9 mouse cellular contexts compared by ENCODE assay signal in genomic region chr7:126700063-126701015, GRCm38 (mm10). TPM values are rescaled to one million over a fixed set of nuclear protein-coding genes. Genes with fewer than 3 reads are reported as not detected.
DNase-seq lines count a peak whose midpoint lies in the region; ATAC-seq and TF ChIP-seq lines count a peak whose summit lies in the region.
"Had no signal": no experiment of that assay in that cellular context is flagged by ENCODE, and none has a peak within 500 bp of the region (broad histone marks: within the 10 kb centered on the region; RNA-seq: fewer than 3 reads in every experiment).

No protein-coding gene starts in this region.

- no peak for TF ChIP-seq POLR2A in thymus, adult 2 months (IDR thresholded peaks at IDR 0.05; ENCODE audit: control insufficient read depth, extremely low read depth, insufficient read depth, low read length, poor library complexity)
- no peak for TF ChIP-seq POLR2A in small intestine, adult 2 months (IDR thresholded peaks at IDR 0.05; ENCODE audit: low read depth, low read length)

- H3K9ac ChIP-seq in hindbrain, embryonic 12.5 days = 0 out of 2 replicates have a peak overlapping the region, but pooled peaks have one; percentile 3
- H3K9ac ChIP-seq in hindbrain, embryonic 11.5 days (ENCODE audit: low read depth, low read length) = no peak overlapping the region
- H3K9ac ChIP-seq in embryonic facial prominence, embryonic 14.5 days (ENCODE audit: low read depth, low read length) = 0 out of 2 replicates have a peak overlapping the region, but pooled peaks have one; percentile 15
- H3K9ac ChIP-seq: intestine, embryonic 15.5 days had no signal

- peaks cover 10% of the 10 kb centered on the region for H3K27me3 ChIP-seq in hindbrain, embryonic 12.5 days
- H3K27me3 ChIP-seq in hindbrain, embryonic 11.5 days (ENCODE audit: control insufficient read depth, insufficient read depth, low read length) = no peaks in the 10 kb centered on the region
- H3K27me3 ChIP-seq in thymus, adult 2 months (ENCODE audit: control insufficient read depth, insufficient read depth, low read length) = no peaks in the 10 kb centered on the region
- peaks cover 14% of the 10 kb centered on the region; the same call in 1 of the 2 replicates for H3K27me3 ChIP-seq in embryonic facial prominence, embryonic 14.5 days (replicated peaks; ENCODE audit: control insufficient read depth, insufficient read depth, low read length)
- H3K27me3 ChIP-seq in small intestine, adult 2 months (ENCODE audit: control insufficient read depth, insufficient read depth, low read length) = no peaks in the 10 kb centered on the region

- 85% methylated on average over 25 of the region's 25 CpGs for WGBS in hindbrain, embryonic 12.5 days
- 85% methylated on average over 25 of the region's 25 CpGs for WGBS in hindbrain, embryonic 11.5 days
- 92% methylated on average over 25 of the region's 25 CpGs for WGBS in thymus, adult 2 months
- WGBS in embryonic facial prominence, embryonic 14.5 days = 80% methylated on average over 24 of the region's 25 CpGs
- 84% methylated on average over 25 of the region's 25 CpGs for WGBS in small intestine, adult 2 months

- intact Hi-C loops in left cerebral cortex, postnatal 14 days (cut with DNase I) = loop anchor here (5.0 kb wide), 2 partner anchors 62 to 77 kb away; partner anchors contain the start of gene Ypel3

- no peak for TF ChIP-seq CTCF in thymus, adult 2 months (IDR thresholded peaks at IDR 0.05; ENCODE audit: borderline replicate concordance, control insufficient read depth, extremely low read depth, insufficient read depth, low read length, poor library complexity)
- no peak for TF ChIP-seq CTCF in small intestine, adult 2 months (IDR thresholded peaks at IDR 0.05; ENCODE audit: extremely low read depth, insufficient read length, insufficient replicate concordance, low read depth, low read length)

- no peak overlapping the region; the same call in 1 of the 2 replicates for H3K4me3 ChIP-seq in hindbrain, embryonic 12.5 days
- H3K4me3 ChIP-seq in hindbrain, embryonic 11.5 days (ENCODE audit: low read depth, low read length) = no peak overlapping the region
- peak overlapping the region; percentile 88 for H3K4me3 ChIP-seq in thymus, adult 2 months (ENCODE audit: control insufficient read depth, insufficient read depth, low read length)
- H3K4me3 ChIP-seq in embryonic facial prominence, embryonic 14.5 days (ENCODE audit: low read depth, low read length) = no peak overlapping the region
- H3K4me3 ChIP-seq in small intestine, adult 2 months (ENCODE audit: low read depth, low read length) = 0 out of 2 replicates have a peak overlapping the region, but pooled peaks have one; percentile 2

- H3K4me1 ChIP-seq in hindbrain, embryonic 12.5 days = peaks cover 48% of the 10 kb centered on the region
- peaks cover 17% of the 10 kb centered on the region for H3K4me1 ChIP-seq in hindbrain, embryonic 11.5 days (replicated peaks; ENCODE audit: control insufficient read depth, insufficient read depth, low read length)
- H3K4me1 ChIP-seq in thymus, adult 2 months (replicated peaks; ENCODE audit: control insufficient read depth, insufficient read depth, low read length) = peaks cover 40% of the 10 kb centered on the region
- H3K4me1 ChIP-seq in embryonic facial prominence, embryonic 14.5 days (ENCODE audit: control insufficient read depth, insufficient read depth, low read length) = peaks cover 18% of the 10 kb centered on the region
- H3K4me1 ChIP-seq in small intestine, adult 2 months (ENCODE audit: control insufficient read depth, insufficient read depth, insufficient read length, low read length) = peaks cover 10% of the 10 kb centered on the region

- no peak for DNase-seq in hindbrain, embryonic 11.5 days (ENCODE audit: low spot score)
- no peak for DNase-seq in thymus, adult 2 months
- DNase-seq in thymus, postnatal 0 days (ENCODE audit: low spot score) = no peak
- no peak for DNase-seq in embryonic facial prominence, embryonic 14.5 days (ENCODE audit: low spot score)
- DNase-seq in right cerebral cortex, adult 2 months (ENCODE audit: low spot score in 2 of 2) = no peak
- no peak for DNase-seq in left cerebral cortex, postnatal 14 days (ENCODE audit: low spot score in 2 of 2)

- ATAC-seq in hindbrain, embryonic 12.5 days (ENCODE audit: low FRiP score) = no peak
- ATAC-seq in hindbrain, embryonic 11.5 days (ENCODE audit: low FRiP score) = no peak
- no peak for ATAC-seq in embryonic facial prominence, embryonic 14.5 days (ENCODE audit: low read depth)

- no peak overlapping the region; the same call in 1 of the 2 replicates for H3K4me2 ChIP-seq in hindbrain, embryonic 12.5 days (replicated peaks)
- H3K4me2 ChIP-seq in hindbrain, embryonic 11.5 days (replicated peaks; ENCODE audit: low read depth, low read length) = no peak overlapping the region
- no peak overlapping the region for H3K4me2 ChIP-seq in embryonic facial prominence, embryonic 14.5 days (ENCODE audit: low read depth, low read length)

- H3K9me3 ChIP-seq in hindbrain, embryonic 12.5 days (replicated peaks) = no peaks in the 10 kb centered on the region
- no peaks in the 10 kb centered on the region for H3K9me3 ChIP-seq in hindbrain, embryonic 11.5 days (ENCODE audit: control insufficient read depth, low read length)
- no peaks in the 10 kb centered on the region for H3K9me3 ChIP-seq in embryonic facial prominence, embryonic 14.5 days (ENCODE audit: control insufficient read depth, low read length)
- H3K9me3 ChIP-seq: intestine, embryonic 15.5 days had no signal

- no peak overlapping the region; the same call in 1 of the 2 replicates for H3K27ac ChIP-seq in hindbrain, embryonic 12.5 days
- H3K27ac ChIP-seq in hindbrain, embryonic 11.5 days (ENCODE audit: low read depth, low read length) = no peak overlapping the region
- H3K27ac ChIP-seq in thymus, adult 2 months (ENCODE audit: control insufficient read depth, insufficient read depth, low read length) = peak overlapping the region; percentile 4; the same call in 1 of the 2 replicates
- H3K27ac ChIP-seq in embryonic facial prominence, embryonic 14.5 days (replicated peaks; ENCODE audit: low read depth, low read length) = no peak overlapping the region
- no peak overlapping the region for H3K27ac ChIP-seq in small intestine, adult 2 months (ENCODE audit: insufficient read depth, low read depth, low read length)
- H3K27ac ChIP-seq: intestine, embryonic 15.5 days had no signal

- H3K36me3 ChIP-seq in hindbrain, embryonic 12.5 days = peaks cover 30% of the 10 kb centered on the region
- H3K36me3 ChIP-seq in hindbrain, embryonic 11.5 days (ENCODE audit: control insufficient read depth, insufficient read depth, low read length) = no peaks in the 10 kb centered on the region
- H3K36me3 ChIP-seq in thymus, adult 2 months (ENCODE audit: control insufficient read depth, insufficient read depth, low read length) = peaks cover 39% of the 10 kb centered on the region
- H3K36me3 ChIP-seq in embryonic facial prominence, embryonic 14.5 days (ENCODE audit: control insufficient read depth, insufficient read depth, low read length) = no peaks in the 10 kb centered on the region
- H3K36me3 ChIP-seq in small intestine, adult 2 months (ENCODE audit: control insufficient read depth, insufficient read depth, low read length) = peaks cover 4% of the 10 kb centered on the region; the same call in 1 of the 2 replicates

RNA-seq across cellular contexts. Expression of gene Slx1b, which starts 4.8 kb away (rescaled TPM):
- 15.3 and 17.1 TPM in 2 replicates for polyA plus RNA-seq in hindbrain, embryonic 12.5 days (2016; fragmentation: Nextera tagmentation; extraction: Ambion mirVana)
- polyA plus RNA-seq in hindbrain, embryonic 11.5 days (2014; fragmentation: Nextera tagmentation; extraction: Ambion mirVana) = 9.8 and 10.7 TPM in 2 replicates
- polyA plus RNA-seq in thymus, adult 2 months (2012; rRNA removed) = 34.6 and 36.7 TPM in 2 replicates
- polyA plus RNA-seq in thymus, postnatal 0 days (2015; fragmentation: Nextera tagmentation; extraction: Ambion mirVana) = 6.0 and 7.6 TPM in 2 replicates
- polyA plus RNA-seq in embryonic facial prominence, embryonic 14.5 days (2014; fragmentation: Nextera tagmentation; extraction: Ambion mirVana) = 5.3 and 6.4 TPM in 2 replicates
- polyA plus RNA-seq in small intestine, adult 2 months (2012; rRNA removed) = 7.9 and 16.0 TPM in 2 replicates
- 10 to 100 TPM; 13.6 to 15.9 TPM for total RNA-seq in left cerebral cortex, postnatal 14 days (2021)

RNA-seq across cellular contexts. Expression of gene Bola2, which starts 5.1 kb away (rescaled TPM):
- polyA plus RNA-seq in hindbrain, embryonic 12.5 days (2016; fragmentation: Nextera tagmentation; extraction: Ambion mirVana) = 121 and 147 TPM in 2 replicates
- 164 and 176 TPM in 2 replicates for polyA plus RNA-seq in hindbrain, embryonic 11.5 days (2014; fragmentation: Nextera tagmentation; extraction: Ambion mirVana)
- 45.6 and 51.3 TPM in 2 replicates for polyA plus RNA-seq in thymus, adult 2 months (2012; rRNA removed)
- 154 and 155 TPM in 2 replicates for polyA plus RNA-seq in thymus, postnatal 0 days (2015; fragmentation: Nextera tagmentation; extraction: Ambion mirVana)
- 108 and 130 TPM in 2 replicates for polyA plus RNA-seq in embryonic facial prominence, embryonic 14.5 days (2014; fragmentation: Nextera tagmentation; extraction: Ambion mirVana)
- 35.8 and 40.6 TPM in 2 replicates for polyA plus RNA-seq in small intestine, adult 2 months (2012; rRNA removed)
- total RNA-seq in left cerebral cortex, postnatal 14 days (2021) = 100 to 1,000 TPM; 108 to 113 TPM

RNA-seq across cellular contexts. Expression of gene Coro1a, which starts 7.2 kb away (rescaled TPM):
- 53.6 and 56.9 TPM in 2 replicates for polyA plus RNA-seq in hindbrain, embryonic 12.5 days (2016; fragmentation: Nextera tagmentation; extraction: Ambion mirVana)
- 45.3 and 47.8 TPM in 2 replicates for polyA plus RNA-seq in hindbrain, embryonic 11.5 days (2014; fragmentation: Nextera tagmentation; extraction: Ambion mirVana)
- 2,939 and 3,162 TPM in 2 replicates for polyA plus RNA-seq in thymus, adult 2 months (2012; rRNA removed)
- 1,525 and 1,527 TPM in 2 replicates for polyA plus RNA-seq in thymus, postnatal 0 days (2015; fragmentation: Nextera tagmentation; extraction: Ambion mirVana)
- polyA plus RNA-seq in embryonic facial prominence, embryonic 14.5 days (2014; fragmentation: Nextera tagmentation; extraction: Ambion mirVana) = 44.9 and 45.2 TPM in 2 replicates
- 114 and 157 TPM in 2 replicates for polyA plus RNA-seq in small intestine, adult 2 months (2012; rRNA removed)
- 100 to 1,000 TPM; 173 to 185 TPM for total RNA-seq in left cerebral cortex, postnatal 14 days (2021)

RNA-seq across cellular contexts. Expression of gene Sult1a1, which starts 24.1 kb away (rescaled TPM):
- 0.65 and 1.4 TPM in 2 replicates for polyA plus RNA-seq in hindbrain, embryonic 12.5 days (2016; fragmentation: Nextera tagmentation; extraction: Ambion mirVana)
- 0.25 and 0.52 TPM in 2 replicates for polyA plus RNA-seq in hindbrain, embryonic 11.5 days (2014; fragmentation: Nextera tagmentation; extraction: Ambion mirVana)
- 8.6 and 14.8 TPM in 2 replicates for polyA plus RNA-seq in thymus, adult 2 months (2012; rRNA removed)
- polyA plus RNA-seq in thymus, postnatal 0 days (2015; fragmentation: Nextera tagmentation; extraction: Ambion mirVana) = 8.5 and 11.0 TPM in 2 replicates
- 13.5 and 17.9 TPM in 2 replicates for polyA plus RNA-seq in embryonic facial prominence, embryonic 14.5 days (2014; fragmentation: Nextera tagmentation; extraction: Ambion mirVana)
- polyA plus RNA-seq in small intestine, adult 2 months (2012; rRNA removed) = 5.0 and 7.4 TPM in 2 replicates
- 10 to 100 TPM in 1 of 2 experiments, 1 to 10 TPM in 1; 6.7 to 12.7 TPM for total RNA-seq in left cerebral cortex, postnatal 14 days (2021)

RNA-seq across cellular contexts. Expression of gene Sgf29, which starts 51.2 kb away (rescaled TPM):
- 27.3 and 40.6 TPM in 2 replicates for polyA plus RNA-seq in hindbrain, embryonic 12.5 days (2016; fragmentation: Nextera tagmentation; extraction: Ambion mirVana)
- polyA plus RNA-seq in hindbrain, embryonic 11.5 days (2014; fragmentation: Nextera tagmentation; extraction: Ambion mirVana) = 44.8 and 49.3 TPM in 2 replicates
- 72.9 and 99.6 TPM in 2 replicates for polyA plus RNA-seq in thymus, adult 2 months (2012; rRNA removed)
- polyA plus RNA-seq in thymus, postnatal 0 days (2015; fragmentation: Nextera tagmentation; extraction: Ambion mirVana) = 62.2 and 72.9 TPM in 2 replicates
- polyA plus RNA-seq in embryonic facial prominence, embryonic 14.5 days (2014; fragmentation: Nextera tagmentation; extraction: Ambion mirVana) = 40.8 and 45.4 TPM in 2 replicates
- polyA plus RNA-seq in small intestine, adult 2 months (2012; rRNA removed) = 16.7 and 23.9 TPM in 2 replicates
- 10 to 100 TPM; 32.0 to 33.8 TPM for total RNA-seq in left cerebral cortex, postnatal 14 days (2021)

Comparison
In these comparisons a context has a peak if more than half of its experiments do, and no peak if none do; other contexts are left out.
1. H3K4me3 ChIP-seq: peak in thymus, adult 2 months (single experiment) and small intestine, adult 2 months (single experiment); none in hindbrain, embryonic 12.5 days (single experiment), hindbrain, embryonic 11.5 days (single experiment) and embryonic facial prominence, embryonic 14.5 days (single experiment).